30 mouse cellular contexts compared by ENCODE assay signal in the genomic region with DNA sequence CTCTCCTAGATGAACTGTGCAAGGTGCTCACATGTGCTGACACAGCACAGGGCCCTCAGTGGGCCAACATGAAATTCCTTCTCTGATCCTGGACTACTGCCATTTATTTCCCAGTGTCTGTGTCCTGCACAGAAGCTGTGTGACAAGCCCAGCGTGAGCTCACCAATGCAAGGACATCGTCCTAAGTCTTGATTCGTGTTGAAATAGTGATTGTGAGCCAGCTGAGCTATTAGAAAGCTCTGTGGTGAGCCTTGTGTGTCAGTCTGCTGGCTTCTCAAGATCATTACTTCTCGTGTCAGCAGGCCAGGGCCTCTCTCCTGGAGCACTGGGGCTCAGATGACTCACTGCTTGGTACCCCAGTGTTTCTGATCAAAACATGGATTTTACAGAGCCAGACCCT. TPM values are rescaled to one million over a fixed set of nuclear protein-coding genes. Genes with fewer than 3 reads are reported as not detected.
DNase-seq lines count a peak whose midpoint lies in the region; ATAC-seq and TF ChIP-seq lines count a peak whose summit lies in the region.
"Had no signal": no experiment of that assay in that cellular context is flagged by ENCODE, and none has a peak within 500 bp of the region (broad histone marks: within the 10 kb centered on the region; RNA-seq: fewer than 3 reads in every experiment).

No protein-coding gene starts in this region.

- 56% methylated on average over 4 of the region's 4 CpGs for WGBS in heart, embryonic 16.5 days
- WGBS in spleen, adult 2 months = 89% methylated on average over 4 of the region's 4 CpGs
- WGBS in midbrain, embryonic 13.5 days = 86% methylated on average over 4 of the region's 4 CpGs

- H3K9me3 ChIP-seq in heart, embryonic 16.5 days (replicated peaks; ENCODE audit: control insufficient read depth, low read length) = no peaks in the 10 kb centered on the region
- no peaks in the 10 kb centered on the region for H3K9me3 ChIP-seq in midbrain, embryonic 13.5 days
- H3K9me3 ChIP-seq: embryonic facial prominence, embryonic 10.5 days; embryonic facial prominence, embryonic 15.5 days; forebrain, embryonic 13.5 days; G1E; hindbrain, embryonic 10.5 days; neural tube, embryonic 12.5 days had no signal

- no peak overlapping the region for H3K4me3 ChIP-seq in heart, embryonic 16.5 days (ENCODE audit: low read length)
- H3K4me3 ChIP-seq in spleen, adult 2 months (ENCODE audit: extremely low read depth, insufficient read depth, insufficient read length) = no peak overlapping the region
- no peak overlapping the region for H3K4me3 ChIP-seq in midbrain, embryonic 13.5 days (replicated peaks)
- H3K4me3 ChIP-seq: embryonic facial prominence, embryonic 10.5 days; embryonic facial prominence, embryonic 15.5 days; forebrain, embryonic 13.5 days; hindbrain, embryonic 10.5 days; neural tube, embryonic 12.5 days had no signal

- TF ChIP-seq POLR2A in spleen, adult 2 months (IDR thresholded peaks at IDR 0.05; ENCODE audit: low read depth, low read length) = no peak

- ATAC-seq in heart, embryonic 16.5 days (replicated peaks; ENCODE audit: extremely low read depth, insufficient read depth, low FRiP score) = no peak
- ATAC-seq in midbrain, embryonic 13.5 days = no peak
- no peak for ATAC-seq in monocyte, adult 5-6 weeks (replicated peaks; ENCODE audit: insufficient number of reproducible peaks, low FRiP score, low TSS enrichment, poor library complexity, severe bottlenecking)
- ATAC-seq: forebrain, embryonic 13.5 days; intestine, postnatal 0 days had no signal

- H3K4me1 ChIP-seq in heart, embryonic 16.5 days (ENCODE audit: control insufficient read depth, insufficient read depth, low read length) = peaks cover 33% of the 10 kb centered on the region
- no peaks in the 10 kb centered on the region for H3K4me1 ChIP-seq in spleen, adult 2 months (ENCODE audit: control insufficient read depth, insufficient read depth, insufficient read length)
- H3K4me1 ChIP-seq in midbrain, embryonic 13.5 days (replicated peaks) = peaks cover 7% of the 10 kb centered on the region
- H3K4me1 ChIP-seq: hindbrain, embryonic 10.5 days; neural tube, embryonic 12.5 days had no signal

- DNase-seq in heart, postnatal 4 days = no peak
- DNase-seq in spleen, adult 2 months (ENCODE audit: low read depth in 1 of 2, low spot score in 2 of 2) = no peak
- DNase-seq in spleen, postnatal 10 days (ENCODE audit: low spot score in 2 of 2) = no peak
- DNase-seq in adrenal gland, postnatal 14 days = peak; percentile 57
- DNase-seq: B cell, adult 2 months; cerebellum, adult 2 months; cerebellum, postnatal 14 days; gastrocnemius, postnatal 10 days; heart, postnatal 10 days; kidney, adult 9 months; kidney, postnatal 10 days; layer of hippocampus, adult 9-11 months; liver; lung, adult 2 months; lung, postnatal 10 days; midbrain, embryonic 14.5 days; right cerebral cortex, postnatal 4 days had no signal

- H3K4me2 ChIP-seq in heart, embryonic 16.5 days (ENCODE audit: low read depth, low read length) = no peak overlapping the region
- no peak overlapping the region for H3K4me2 ChIP-seq in midbrain, embryonic 13.5 days (replicated peaks)
- H3K4me2 ChIP-seq: embryonic facial prominence, embryonic 15.5 days; forebrain, embryonic 13.5 days; neural tube, embryonic 12.5 days had no signal

- peak overlapping the region; percentile 64 for H3K27ac ChIP-seq in heart, embryonic 16.5 days (ENCODE audit: low read length)
- H3K27ac ChIP-seq in spleen, adult 2 months (ENCODE audit: insufficient read depth, low read length) = peak overlapping the region; percentile 61
- no peak overlapping the region for H3K27ac ChIP-seq in midbrain, embryonic 13.5 days
- H3K27ac ChIP-seq: embryonic facial prominence, embryonic 10.5 days; embryonic facial prominence, embryonic 15.5 days; forebrain, embryonic 13.5 days; hindbrain, embryonic 10.5 days; liver, embryonic 14.5 days; macrophage; neural tube, embryonic 12.5 days had no signal

- TF ChIP-seq CTCF in spleen, adult 2 months (IDR thresholded peaks at IDR 0.05; ENCODE audit: extremely low read depth, insufficient read depth, insufficient read length, insufficient replicate concordance) = no peak

- H3K36me3 ChIP-seq in heart, embryonic 16.5 days (ENCODE audit: control insufficient read depth, insufficient read depth) = peaks cover 52% of the 10 kb centered on the region
- H3K36me3 ChIP-seq in spleen, adult 2 months (ENCODE audit: control insufficient read depth, insufficient read depth, low read length) = peaks cover 47% of the 10 kb centered on the region
- peaks cover 82% of the 10 kb centered on the region for H3K36me3 ChIP-seq in midbrain, embryonic 13.5 days

- H3K9ac ChIP-seq in heart, embryonic 16.5 days (ENCODE audit: low read length) = no peak overlapping the region
- H3K9ac ChIP-seq in midbrain, embryonic 13.5 days (replicated peaks) = no peak overlapping the region
- H3K9ac ChIP-seq: embryonic facial prominence, embryonic 15.5 days; forebrain, embryonic 13.5 days; liver, embryonic 14.5 days; neural tube, embryonic 12.5 days had no signal

- no peaks in the 10 kb centered on the region for H3K27me3 ChIP-seq in heart, embryonic 16.5 days (ENCODE audit: control insufficient read depth, insufficient read depth, low read length)
- no peaks in the 10 kb centered on the region for H3K27me3 ChIP-seq in spleen, adult 2 months (ENCODE audit: control insufficient read depth, insufficient read depth, low read length)
- no peaks in the 10 kb centered on the region for H3K27me3 ChIP-seq in midbrain, embryonic 13.5 days
- H3K27me3 ChIP-seq: CH12.LX; embryonic facial prominence, embryonic 15.5 days; forebrain, embryonic 13.5 days; neural tube, embryonic 12.5 days had no signal

RNA-seq across cellular contexts. Expression of a gene that starts 18.4 kb away (rescaled TPM):
- 19.9 and 21.3 TPM in 2 replicates for polyA plus RNA-seq in heart, embryonic 16.5 days (2015; fragmentation: Nextera tagmentation; extraction: Ambion mirVana)
- 10 to 100 TPM; 54.7 to 60.1 TPM for total RNA-seq in heart, postnatal 4 days (2021)
- polyA plus RNA-seq in spleen, adult 2 months (2012; rRNA removed) = 110 and 140 TPM in 2 replicates
- total RNA-seq in adrenal gland, postnatal 14 days (2021) = 233 and 245 TPM in 2 replicates
- polyA plus RNA-seq in midbrain, embryonic 13.5 days (2015; fragmentation: Nextera tagmentation; extraction: Ambion mirVana) = 72.3 and 72.9 TPM in 2 replicates
- total RNA-seq in monocyte, adult 5-6 weeks (2017) = 16.3 to 46.3 TPM (median 22.3 TPM) in 3 replicates
